Mouse (Mus musculus) intestine, embryonic 16.5 days (tissue): Measurements from ENCODE around the gene Tbx21. TPM values are rescaled to one million over a fixed set of nuclear protein-coding genes. Genes with fewer than 3 reads are reported as not detected.

Experiments used
- ATAC-seq: fragments of 200-750 bp; cut with Nextera tagmentation; 2 replicates; pipeline ENCODE4 v1.8.0; 2017; ENCODE audit warnings: moderate TSS enrichment, moderate library complexity
- H3K27ac ChIP-seq: fragments of 300-500 bp; sonication (generic); 2 replicates; pipeline ENCODE4 v1.5.1; 2014; ENCODE audit warnings: mild to moderate bottlenecking, low read length
- H3K27me3 ChIP-seq: fragments of 300-500 bp; sonication (generic); replicated peaks from 2 replicates; pipeline ENCODE4 v1.6.1; 2014; ENCODE audit warnings: low read length, control low read depth, mixed read lengths; ENCODE audit not compliant: control insufficient read depth, insufficient read depth
- H3K36me3 ChIP-seq: fragments of 300-500 bp; sonication (generic); 2 replicates; pipeline ENCODE4 v1.6.1; 2014; ENCODE audit warnings: low read length, control low read depth; ENCODE audit not compliant: control insufficient read depth, insufficient read depth
- H3K4me1 ChIP-seq: fragments of 300-500 bp; sonication (generic); 2 replicates; pipeline ENCODE4 v1.6.1; 2014; ENCODE audit warnings: low read length, control low read depth, mixed read lengths; ENCODE audit not compliant: control insufficient read depth, insufficient read depth
- H3K4me2 ChIP-seq: fragments of 300-500 bp; sonication (generic); 2 replicates; pipeline ENCODE4 v1.6.1; 2014; ENCODE audit warnings: low read depth, low read length, control low read depth
- H3K4me3 ChIP-seq: fragments of 300-500 bp; sonication (generic); 2 replicates; pipeline ENCODE4 v1.5.1; 2014; ENCODE audit warnings: mild to moderate bottlenecking, low read length
- H3K9ac ChIP-seq: fragments of 300-500 bp; sonication (generic); 2 replicates; pipeline ENCODE4 v1.6.1; 2014; ENCODE audit warnings: low read depth, low read length
- H3K9me3 ChIP-seq: fragments of 300-500 bp; sonication (generic); 2 replicates; pipeline ENCODE4 v1.6.1; 2016; ENCODE audit warnings: low read length, control low read depth; ENCODE audit not compliant: control insufficient read depth
- WGBS: fragments of 180-500 bp; shearing (Covaris S2); extraction: QIAGEN DNeasy Blood & Tissue Kit; methylation state at CpG from one replicate; pipeline ENCODE4 v1.1.7; 2014; 5-methylcytosine and 5-hydroxymethylcytosine counted together
- polyA plus RNA-seq: library from polyadenylated mRNA; unstranded; fragments of >200 nt; fragmentation: Nextera tagmentation; extraction: Ambion mirVana; gene quantifications from 2 replicates; pipeline ENCODE4 v1.2.1, GENCODE M21; 2015

The Tbx21 gene
- polyA plus RNA-seq, 1 experiment from 2014 or later = 0.27 TPM

DNA sequence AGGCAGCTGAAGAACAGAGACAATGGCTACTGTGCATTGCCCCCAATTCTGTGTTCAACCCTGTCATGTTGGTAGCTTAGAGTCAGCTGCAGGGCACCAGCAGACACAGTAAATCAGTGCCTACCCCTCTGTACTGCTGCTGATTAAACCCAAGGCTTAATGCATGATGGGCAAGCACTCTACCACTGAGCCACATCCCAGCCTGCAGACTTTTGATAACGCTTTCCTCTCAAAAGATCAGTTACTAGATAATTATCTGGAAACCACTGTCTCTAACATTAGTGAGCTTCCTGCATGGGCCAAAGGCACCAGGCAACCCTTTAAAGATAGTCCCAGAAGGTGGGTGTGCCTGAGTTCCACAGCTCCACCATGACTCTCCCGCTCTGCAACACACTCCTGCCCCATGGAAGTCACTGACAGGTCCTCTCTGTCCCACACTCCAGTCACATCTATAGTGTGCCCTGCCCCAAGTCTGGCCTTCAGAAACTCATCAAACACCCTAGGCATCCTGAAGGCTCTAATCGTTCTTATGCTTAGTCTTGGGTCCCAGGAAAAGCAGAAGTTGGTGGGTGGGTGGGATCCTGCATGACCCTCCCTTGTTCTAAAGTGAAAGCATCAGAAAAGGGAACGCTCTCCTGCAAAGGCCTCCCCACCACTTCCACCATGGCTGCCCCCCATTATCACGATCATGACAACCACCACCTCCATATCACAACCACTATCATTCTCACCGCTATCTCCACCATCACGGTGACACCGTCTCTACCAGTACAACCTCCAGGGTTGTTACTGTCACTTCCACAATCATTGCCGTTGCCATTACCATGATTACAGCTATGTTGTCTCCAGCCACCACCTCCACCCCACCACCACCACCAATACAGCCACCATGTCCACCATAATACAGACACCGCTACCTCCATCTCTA is 11.7 kb downstream of the Tbx21 start:
- no peak overlapping the region for H3K27ac ChIP-seq
- H3K9ac ChIP-seq = no peak overlapping the region
- no peaks in the 10 kb centered on the region for H3K9me3 ChIP-seq
- H3K4me3 ChIP-seq = no peak overlapping the region
- no peak for ATAC-seq
- no peak overlapping the region for H3K4me2 ChIP-seq
- WGBS = 89% methylated on average over 10 of the region's 10 CpGs
- H3K27me3 ChIP-seq = peaks cover 6% of the 10 kb centered on the region; the same call in 1 of the 2 replicates
- H3K4me1 ChIP-seq = 0 out of 2 replicates have a peak, but pooled peaks cover 3% of the 10 kb centered on the region
- no peaks in the 10 kb centered on the region for H3K36me3 ChIP-seq

DNA sequence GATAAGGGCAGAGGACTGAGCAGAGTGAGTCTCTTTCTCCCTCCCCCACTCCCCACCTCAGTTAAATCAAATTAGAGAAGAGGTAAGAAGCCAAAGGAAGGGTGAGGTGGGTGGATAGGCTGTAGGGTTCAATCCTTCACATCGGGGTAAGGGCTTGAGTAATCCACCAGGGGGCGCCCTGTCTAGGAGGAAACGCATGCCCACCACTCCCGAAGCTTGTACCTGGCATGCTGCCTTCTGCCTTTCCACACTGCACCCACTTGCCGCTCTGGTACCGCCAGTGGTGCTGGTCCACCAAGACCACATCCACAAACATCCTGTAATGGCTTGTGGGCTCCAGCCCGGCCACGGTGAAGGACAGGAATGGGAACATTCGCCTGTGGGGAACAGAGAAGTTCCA is 13.4 kb downstream of the Tbx21 start:
- no peak overlapping the region for H3K9ac ChIP-seq
- WGBS = 20% methylated on average over 9 of the region's 9 CpGs

DNA sequence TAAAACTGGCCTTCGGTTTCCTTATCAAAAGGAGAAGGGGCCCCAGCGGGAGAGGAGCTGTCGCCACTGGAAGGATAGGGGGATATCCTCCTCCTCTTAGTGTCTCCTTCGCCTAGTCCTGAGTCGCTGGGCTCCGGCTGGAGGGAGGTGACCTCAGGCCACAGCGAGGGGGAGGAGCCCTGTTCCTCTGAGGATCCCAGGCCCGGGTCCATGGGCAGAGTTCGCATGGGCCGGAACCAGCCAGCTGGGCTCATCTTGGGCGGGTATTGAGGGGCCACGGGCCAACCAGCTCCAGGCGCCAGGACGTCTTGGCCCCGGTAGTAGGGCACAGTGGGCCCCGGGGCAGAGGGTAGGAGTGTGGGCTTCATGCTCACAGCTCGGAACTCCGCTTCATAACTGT is 16.3 kb downstream of the Tbx21 start:
- Histone ChIP-seq H3K27ac (no peak overlapping the region), H3K4me2 (no peak overlapping the region), H3K36me3 (no peaks in the 10 kb centered on the region), H3K27me3 (peaks cover 11% of the 10 kb centered on the region; the same call in 1 of the 2 replicates), H3K9me3 (no peaks in the 10 kb centered on the region), H3K4me3 (no peak overlapping the region), H3K4me1 (0 out of 2 replicates have a peak, but pooled peaks cover 3% of the 10 kb centered on the region), H3K9ac (no peak overlapping the region; the same call in 1 of the 2 replicates)
- ATAC-seq = no peak
- 18% methylated on average over 18 of the region's 18 CpGs for WGBS

More for the DNA sequence above, 13.4 kb downstream of the Tbx21 start:
- Histone ChIP-seq H3K4me3 (no peak overlapping the region), H3K27me3 (peaks cover 7% of the 10 kb centered on the region; the same call in 1 of the 2 replicates), H3K4me2 (no peak overlapping the region), H3K9me3 (no peaks in the 10 kb centered on the region), H3K4me1 (0 out of 2 replicates have a peak, but pooled peaks cover 3% of the 10 kb centered on the region), H3K27ac (no peak overlapping the region), H3K36me3 (no peaks in the 10 kb centered on the region)
- no peak for ATAC-seq

DNA sequence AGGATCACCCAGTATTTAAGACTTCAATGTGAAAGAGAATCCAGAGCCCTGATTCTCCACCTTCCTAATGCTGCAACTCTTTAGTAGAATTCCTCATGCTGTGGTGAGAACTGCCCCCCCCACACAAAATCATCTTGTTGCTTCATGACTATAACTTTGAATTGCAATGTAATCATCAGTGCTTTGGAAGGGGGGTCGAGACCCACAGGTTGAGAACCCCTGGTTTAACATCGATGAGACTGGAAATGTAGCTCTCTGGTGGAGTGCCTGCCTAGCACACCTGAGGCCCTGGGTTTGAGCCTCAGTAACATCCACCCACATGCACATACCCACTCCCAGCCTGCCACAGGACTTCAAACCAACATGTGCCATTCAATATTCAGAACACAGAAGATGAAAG is 20.5 kb downstream of the Tbx21 start:
- WGBS = 67% methylated on average over 2 of the region's 2 CpGs

DNA sequence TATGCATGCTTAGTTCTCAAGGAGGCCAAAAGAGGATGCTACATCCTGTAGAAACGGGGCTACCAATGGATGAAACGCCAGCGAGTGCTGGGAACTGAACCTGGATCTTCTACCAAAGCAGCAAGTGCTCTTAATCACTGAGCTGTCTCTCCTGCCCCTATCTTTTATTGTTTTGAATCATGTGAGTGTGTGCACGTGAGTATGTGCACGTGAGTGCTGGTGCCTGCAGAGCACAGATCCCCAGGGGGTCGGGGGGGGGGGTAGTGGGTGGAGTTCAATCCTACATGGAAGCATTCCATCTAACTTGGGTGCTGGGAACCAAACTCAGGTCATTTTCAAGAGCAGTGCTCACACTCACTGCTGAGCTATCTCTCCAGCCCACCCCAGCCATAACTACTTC is 28.8 kb downstream of the Tbx21 start:
- 0 out of 2 replicates have a peak, but pooled peaks cover 4% of the 10 kb centered on the region for H3K4me1 ChIP-seq
- no peak overlapping the region for H3K4me2 ChIP-seq
- H3K9ac ChIP-seq = no peak overlapping the region
- H3K27me3 ChIP-seq = no peaks in the 10 kb centered on the region
- no peaks in the 10 kb centered on the region for H3K36me3 ChIP-seq
- no peak overlapping the region for H3K4me3 ChIP-seq
- H3K27ac ChIP-seq = no peak overlapping the region
- H3K9me3 ChIP-seq = peaks cover 2% of the 10 kb centered on the region; the same call in 1 of the 2 replicates
- ATAC-seq = no peak
- 65% methylated on average over 6 of the region's 6 CpGs for WGBS

More for the DNA sequence above, 20.5 kb downstream of the Tbx21 start:
- no peak overlapping the region for H3K9ac ChIP-seq
- no peaks in the 10 kb centered on the region for H3K9me3 ChIP-seq
- 0 out of 2 replicates have a peak, but pooled peaks cover 3% of the 10 kb centered on the region for H3K4me1 ChIP-seq
- H3K4me3 ChIP-seq = no peak overlapping the region
- no peaks in the 10 kb centered on the region for H3K36me3 ChIP-seq
- H3K27me3 ChIP-seq = peaks cover 11% of the 10 kb centered on the region; the same call in 1 of the 2 replicates
- no peak overlapping the region for H3K4me2 ChIP-seq
- no peak overlapping the region for H3K27ac ChIP-seq
- ATAC-seq = no peak

DNA sequence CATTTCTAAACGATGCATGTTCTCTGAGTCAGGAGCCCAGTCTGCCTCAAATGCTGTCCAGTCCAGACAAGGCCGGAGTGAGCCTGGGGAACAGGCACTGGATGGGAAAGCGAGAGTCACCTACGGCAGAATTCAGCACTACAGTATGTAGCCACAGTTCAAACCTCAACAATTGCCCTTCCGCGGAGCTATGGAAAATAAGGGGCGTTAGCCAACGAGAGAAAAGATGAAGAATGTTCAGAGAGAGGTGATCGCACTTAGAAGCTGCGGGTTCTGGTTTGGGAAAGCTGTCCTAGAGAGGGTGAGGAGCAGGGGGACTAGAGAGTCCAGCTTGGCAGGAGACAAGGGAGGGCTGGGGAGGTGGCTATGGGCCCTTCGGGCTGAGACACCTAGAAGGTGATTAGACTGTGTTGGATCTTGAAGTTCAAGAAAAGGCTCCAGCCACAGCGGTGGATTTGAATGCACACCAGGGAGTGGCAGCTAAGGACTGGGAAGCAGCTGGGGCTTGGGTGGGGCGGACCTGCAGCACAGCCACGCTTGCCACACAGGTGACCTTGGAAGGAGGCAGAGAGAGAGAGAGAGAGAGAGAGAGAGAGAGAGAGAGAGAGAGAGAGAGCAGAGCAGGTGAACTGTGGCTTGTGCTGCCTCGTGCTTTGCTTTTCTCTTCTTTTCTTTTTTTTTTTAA is 30.2 kb downstream of the Tbx21 start:
- 79% methylated on average over 15 of the region's 15 CpGs for WGBS
- no peak overlapping the region for H3K9ac ChIP-seq
- no peak overlapping the region for H3K27ac ChIP-seq
- no peaks in the 10 kb centered on the region for H3K36me3 ChIP-seq
- H3K4me2 ChIP-seq = no peak overlapping the region
- no peak overlapping the region for H3K4me3 ChIP-seq
- H3K9me3 ChIP-seq = peaks cover 2% of the 10 kb centered on the region; the same call in 1 of the 2 replicates
- 0 out of 2 replicates have a peak, but pooled peaks cover 4% of the 10 kb centered on the region for H3K4me1 ChIP-seq
- no peaks in the 10 kb centered on the region for H3K27me3 ChIP-seq
- ATAC-seq = no peak

DNA sequence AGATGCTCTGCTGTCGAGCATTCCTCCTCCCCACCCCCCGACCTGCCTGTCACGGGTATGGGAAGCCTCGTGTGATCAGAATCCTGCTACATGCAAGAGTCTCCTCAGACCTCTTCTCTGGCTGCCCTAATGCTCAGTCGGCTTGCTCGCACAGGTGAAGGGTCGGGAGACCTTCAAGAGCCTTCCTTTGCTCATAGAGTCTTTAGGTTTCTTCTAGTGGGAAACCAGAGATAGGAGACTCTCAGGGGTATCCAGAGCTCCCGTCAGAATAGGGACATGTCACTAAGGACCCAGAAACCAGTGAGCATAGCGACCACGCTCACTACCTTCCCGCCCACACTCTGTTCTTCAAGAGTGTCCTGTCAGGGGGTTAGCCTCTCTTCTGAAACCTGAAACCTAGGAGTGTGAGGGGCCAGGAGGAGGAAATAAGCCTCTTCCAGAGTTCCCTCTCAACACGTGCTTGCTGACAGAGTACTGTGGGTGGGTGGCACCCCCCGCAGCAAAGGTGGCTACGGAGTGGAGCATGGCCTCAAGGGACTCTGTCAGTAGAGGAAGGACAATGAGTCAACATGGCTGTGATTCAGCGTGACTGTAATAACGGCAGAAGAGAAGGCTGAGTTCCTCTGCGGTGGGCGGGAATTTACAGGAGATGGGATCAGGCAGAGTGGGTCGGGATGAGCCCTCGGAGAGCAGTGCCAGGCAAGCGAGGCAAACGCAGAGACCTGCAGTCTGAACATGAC is 31.6 kb downstream of the Tbx21 start:
- ATAC-seq = no peak
- H3K4me1 ChIP-seq = 0 out of 2 replicates have a peak, but pooled peaks cover 4% of the 10 kb centered on the region
- H3K27ac ChIP-seq = no peak overlapping the region
- H3K4me2 ChIP-seq = no peak overlapping the region
- peaks cover 2% of the 10 kb centered on the region; the same call in 1 of the 2 replicates for H3K9me3 ChIP-seq
- no peak overlapping the region for H3K4me3 ChIP-seq
- no peaks in the 10 kb centered on the region for H3K27me3 ChIP-seq
- H3K9ac ChIP-seq = 0 out of 2 replicates have a peak overlapping the region, but pooled peaks have one; percentile 4
- H3K36me3 ChIP-seq = no peaks in the 10 kb centered on the region
- 24% methylated on average over 22 of the region's 22 CpGs for WGBS

DNA sequence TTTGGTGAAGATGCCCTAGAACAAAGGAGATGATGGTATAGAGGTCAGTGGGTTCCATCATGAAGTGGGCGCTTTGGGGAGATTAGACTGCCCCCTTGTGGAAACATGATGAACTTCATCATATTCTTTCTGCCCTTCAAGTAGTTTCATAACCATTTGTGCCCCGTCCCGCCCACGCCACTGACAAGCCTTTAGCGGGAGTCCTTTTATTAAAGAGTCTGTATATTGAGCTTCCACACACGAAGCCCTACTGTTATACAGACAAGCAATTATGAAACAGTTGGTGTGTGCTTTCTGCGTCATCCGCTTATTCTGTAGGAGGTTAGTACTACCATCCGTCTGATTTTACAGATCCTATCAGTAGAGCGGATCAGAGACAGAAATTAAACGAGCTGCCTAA is 32.2 kb downstream of the Tbx21 start:
- Histone ChIP-seq H3K9ac (no peak overlapping the region), H3K4me1 (0 out of 2 replicates have a peak, but pooled peaks cover 4% of the 10 kb centered on the region), H3K27ac (no peak overlapping the region), H3K36me3 (no peaks in the 10 kb centered on the region), H3K9me3 (no peaks in the 10 kb centered on the region), H3K27me3 (no peaks in the 10 kb centered on the region), H3K4me3 (no peak overlapping the region), H3K4me2 (no peak overlapping the region)
- 37% methylated on average over 11 of the region's 11 CpGs for WGBS
- ATAC-seq = no peak
